Mouse (Mus musculus) frontal cortex, adult (tissue): ENCODE results near the gene Ovol3.
"Not testable (repeated sequence)": the region's sequence is repeated elsewhere in the genome, so short reads cannot be mapped to it uniquely, and the experiment has no call there.

ENCODE experiments used
- ATAC-seq: cut with Nextera tagmentation; 2 replicates; pipeline ENCODE4 v1.9.2; 2017; ENCODE audit warnings: mild to moderate bottlenecking, moderate library complexity, mixed read lengths; ENCODE audit not compliant: low TSS enrichment

Gene Ovol3

DNA sequence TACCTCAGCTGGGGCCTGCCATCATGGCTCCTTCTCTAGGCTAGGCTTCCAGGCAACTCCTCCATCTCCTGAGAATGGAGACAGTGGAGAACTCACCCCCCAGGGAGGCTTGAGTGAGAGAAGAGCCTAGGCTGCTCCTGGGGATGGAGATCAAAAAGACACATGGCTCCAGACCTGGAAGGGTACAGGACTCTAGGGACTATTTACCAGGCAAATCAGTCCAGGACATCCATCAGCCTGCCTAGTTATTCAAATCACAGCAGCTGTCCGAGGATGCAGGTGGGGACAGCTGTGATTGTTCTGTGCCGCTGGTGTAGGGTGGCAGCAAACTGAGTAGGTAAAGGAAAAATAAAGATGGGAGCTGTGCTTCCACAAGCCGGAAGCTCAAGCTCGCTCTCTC is at the start of gene Ovol3:
Ovol3 (minus strand) TSS at position 101 of the 400 bp plus-strand sequence.
- no peak for ATAC-seq

DNA sequence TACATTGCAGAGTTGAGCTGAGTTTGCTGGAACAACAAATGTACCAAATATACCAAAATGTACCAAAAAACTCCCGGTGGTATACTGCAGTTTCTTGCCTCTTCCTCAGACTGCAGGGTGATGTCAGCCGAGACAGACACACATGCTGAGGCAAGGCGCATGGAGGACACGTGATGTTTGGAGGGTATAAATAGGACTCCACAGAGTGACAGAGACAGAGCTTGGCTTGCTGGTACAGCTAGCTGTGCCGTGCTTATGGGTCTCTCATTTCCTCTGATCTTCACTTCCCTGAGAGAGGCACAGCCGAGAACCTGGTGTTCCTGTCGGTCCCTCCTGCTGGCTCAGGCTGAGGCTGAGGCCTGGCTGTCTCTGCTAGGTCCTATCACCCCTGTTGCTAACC is 47.2 kb upstream of the Ovol3 start:
- no peak for ATAC-seq

DNA sequence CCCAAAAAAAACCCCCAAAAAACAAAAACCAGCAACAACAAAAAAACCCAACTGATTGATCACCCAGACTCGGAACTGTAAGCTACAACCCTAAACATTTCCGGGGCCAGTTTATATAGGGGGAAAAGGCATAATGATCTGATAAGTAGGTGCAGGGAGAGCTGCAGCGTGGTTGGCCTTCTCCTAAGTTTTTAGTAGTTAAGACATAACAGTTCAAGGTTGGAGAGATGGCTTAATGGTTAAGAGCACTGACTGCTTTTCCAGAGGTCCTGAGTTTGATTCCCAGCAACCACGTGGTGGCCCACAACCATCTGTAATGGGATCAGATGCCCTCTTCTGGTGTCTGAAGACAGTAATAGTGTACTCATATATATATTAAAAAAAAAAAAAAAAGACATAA is 46.0 kb upstream of the Ovol3 start:
- no peak for ATAC-seq

DNA sequence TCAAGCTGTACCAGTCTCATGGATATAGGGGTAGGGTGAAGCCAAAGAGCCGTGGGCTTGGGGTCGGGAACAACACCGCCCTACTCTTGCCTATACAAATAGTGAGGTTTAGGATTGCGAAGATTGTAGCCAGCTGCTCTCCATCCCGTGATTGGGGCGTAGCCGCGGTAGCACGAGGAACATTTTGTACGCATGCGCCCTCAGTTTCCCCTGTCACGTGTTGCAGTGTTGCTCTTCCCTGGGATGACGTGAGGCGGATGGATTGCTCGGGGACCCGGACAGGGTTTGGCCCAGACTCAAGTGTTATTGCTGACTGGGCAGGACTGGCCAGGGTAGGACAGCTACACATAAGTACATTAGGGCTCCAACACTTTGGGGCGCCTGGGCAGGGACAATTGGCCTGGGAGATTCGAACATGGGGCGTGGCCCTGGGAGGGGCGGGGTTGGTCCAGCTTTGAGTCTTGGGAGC is 45.2 kb upstream of the Ovol3 start:
- ATAC-seq = peak; percentile 84

DNA sequence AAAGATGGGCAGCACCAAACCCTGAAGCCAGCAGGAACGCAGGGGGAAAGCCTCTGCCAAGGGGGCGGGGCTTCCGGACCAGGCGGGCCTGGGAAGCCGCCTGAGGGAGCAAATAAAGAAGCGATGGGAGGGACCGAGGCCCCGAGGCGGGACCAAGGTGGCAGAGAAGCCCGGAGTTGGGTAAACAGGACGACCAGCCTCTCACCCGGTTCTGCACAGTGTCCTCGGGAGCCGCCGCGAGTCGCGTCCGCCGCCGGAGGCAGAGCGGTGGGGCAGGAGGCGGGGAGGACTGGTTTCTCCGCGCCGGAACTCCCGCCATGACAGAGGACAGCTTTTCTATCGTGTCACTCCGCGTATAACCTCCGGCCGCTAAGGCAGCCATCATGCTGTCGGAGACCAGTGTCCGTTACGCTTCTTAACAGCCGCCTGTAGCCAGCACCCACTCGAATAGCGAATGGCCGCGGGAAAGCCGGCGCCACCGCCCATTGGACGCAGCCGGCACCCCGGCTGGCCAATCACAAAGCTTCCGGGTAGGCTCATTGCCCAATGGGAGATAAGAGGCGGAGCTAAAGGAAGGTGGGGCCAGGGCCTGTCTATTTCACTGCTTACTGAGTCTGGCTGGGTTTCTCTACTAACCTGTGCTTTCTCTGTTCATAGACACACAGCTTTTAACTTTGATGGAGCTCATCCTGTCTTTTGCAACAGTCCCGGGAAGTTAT is 44.6 kb upstream of the Ovol3 start, which contains the start of the genes Thap8 and Wdr62:
Thap8 (plus strand) TSS at position 144 of the 719 bp plus-strand sequence.
Wdr62 (minus strand) TSS at position 469 of the 719 bp plus-strand sequence.
- ATAC-seq = peak; percentile 95

DNA sequence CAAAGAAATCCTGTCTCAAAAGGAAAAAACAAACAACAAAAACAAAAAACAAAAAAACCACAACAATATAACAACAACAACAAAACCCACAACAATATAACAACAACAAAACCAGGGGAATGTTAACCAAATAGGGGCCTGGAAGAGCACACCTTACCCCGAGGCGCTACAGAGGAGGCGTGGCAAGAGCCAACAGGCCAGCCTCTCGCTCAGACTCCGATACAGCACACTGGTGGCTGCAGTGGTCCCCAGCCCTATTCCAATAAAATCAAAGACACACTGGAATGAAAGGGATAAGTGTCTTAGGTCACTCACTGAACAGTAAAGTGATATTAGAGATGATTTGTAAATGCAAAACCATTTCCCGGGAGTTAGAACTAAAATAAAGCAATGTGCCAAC is 44.0 kb upstream of the Ovol3 start:
- ATAC-seq = no peak

DNA sequence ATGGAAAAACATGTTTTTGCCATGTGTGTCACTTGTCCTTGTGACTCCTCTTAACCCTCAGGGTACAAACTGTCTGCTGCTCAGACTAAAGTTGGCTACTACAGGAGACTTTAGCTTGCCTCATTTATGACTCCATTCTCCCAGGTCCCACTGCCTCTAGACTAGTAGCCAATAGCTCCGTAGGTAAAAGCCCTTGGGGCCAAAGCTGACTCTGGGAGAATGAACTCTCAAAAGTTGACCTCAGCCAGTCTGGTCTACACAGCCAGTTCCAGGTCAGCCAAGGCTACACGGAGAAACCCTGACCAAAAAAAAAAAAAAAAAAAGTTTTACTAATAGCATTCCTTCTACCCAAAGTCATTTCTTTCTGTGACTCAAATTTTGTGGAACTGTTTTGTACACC is 43.4 kb upstream of the Ovol3 start:
- ATAC-seq = no peak

DNA sequence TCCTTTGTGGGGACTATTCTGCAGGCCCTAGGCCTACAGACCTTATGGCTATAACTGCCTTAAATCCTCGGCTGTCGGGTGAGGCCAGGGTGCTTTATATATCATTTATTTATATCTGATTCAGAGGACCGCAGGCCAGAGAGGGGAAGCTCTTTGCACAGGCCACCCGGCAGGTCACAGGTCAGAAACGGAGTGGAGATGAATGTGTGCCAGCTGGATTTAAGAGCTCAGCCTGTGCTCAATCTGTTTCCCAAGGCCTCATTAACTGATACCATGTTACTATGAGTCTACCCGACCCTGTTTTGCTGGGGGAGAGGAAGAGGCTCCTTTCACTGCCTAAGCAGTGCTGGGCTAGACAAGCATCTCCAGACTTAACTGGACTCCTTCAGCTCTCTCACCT is 38.9 kb upstream of the Ovol3 start:
- ATAC-seq = no peak

DNA sequence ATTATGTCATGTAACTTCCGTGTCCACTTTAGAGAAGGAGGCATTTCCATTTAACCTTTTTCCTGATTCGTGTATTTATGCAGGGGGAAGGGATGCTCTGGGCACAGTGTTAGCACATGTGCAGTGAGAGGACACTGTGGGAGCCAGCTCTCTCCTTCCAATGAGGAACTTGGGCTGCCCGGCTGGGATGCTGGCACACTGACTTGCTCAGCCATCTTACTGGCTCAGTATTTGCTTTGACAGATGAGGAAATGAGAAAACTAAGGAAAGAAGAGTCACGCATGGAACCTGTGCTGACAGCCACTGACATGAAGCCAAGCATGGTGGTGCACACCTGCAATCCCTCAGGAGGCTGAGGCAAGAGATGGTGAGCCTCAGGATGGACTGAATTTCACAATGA is 34.1 kb upstream of the Ovol3 start:
- ATAC-seq = no peak

DNA sequence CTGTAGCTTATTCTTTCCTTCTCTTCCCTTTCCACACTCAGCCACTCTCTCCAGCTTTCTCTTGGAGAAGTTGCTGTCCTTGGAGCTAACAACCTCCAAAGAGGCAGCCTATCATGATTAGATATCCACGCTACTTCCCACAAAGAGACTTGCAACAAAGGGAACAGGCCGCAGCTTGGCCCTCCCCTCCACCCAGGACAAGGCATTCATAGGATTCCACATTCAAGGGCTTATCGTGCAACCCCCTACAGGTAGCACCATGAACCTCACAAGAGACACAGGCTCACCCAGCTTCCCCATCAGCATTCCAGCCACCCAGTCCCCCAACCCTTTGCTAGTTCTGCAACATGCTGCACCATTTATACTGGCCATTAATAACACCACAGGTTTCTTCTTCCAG is 31.3 kb upstream of the Ovol3 start:
- no peak for ATAC-seq

DNA sequence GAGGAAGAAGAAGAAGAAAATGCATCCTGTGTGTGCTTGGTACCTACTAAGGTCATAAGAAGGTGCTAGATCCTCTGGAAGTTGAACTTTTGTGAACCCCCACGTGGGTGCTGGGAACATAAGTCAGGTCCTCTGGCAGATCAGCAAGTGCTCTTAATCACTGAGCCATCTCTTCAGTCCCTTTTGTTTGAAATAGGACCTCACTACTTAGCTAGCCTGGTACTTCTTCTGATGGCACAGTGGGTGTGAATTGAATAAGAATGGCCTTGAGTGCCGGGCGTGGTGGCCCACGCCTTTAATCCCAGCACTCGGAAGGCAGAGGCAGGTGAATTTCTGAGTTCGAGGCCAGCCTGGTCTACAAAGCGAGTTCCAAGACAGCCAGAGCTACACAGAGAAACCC is 30.4 kb upstream of the Ovol3 start:
- no peak for ATAC-seq

DNA sequence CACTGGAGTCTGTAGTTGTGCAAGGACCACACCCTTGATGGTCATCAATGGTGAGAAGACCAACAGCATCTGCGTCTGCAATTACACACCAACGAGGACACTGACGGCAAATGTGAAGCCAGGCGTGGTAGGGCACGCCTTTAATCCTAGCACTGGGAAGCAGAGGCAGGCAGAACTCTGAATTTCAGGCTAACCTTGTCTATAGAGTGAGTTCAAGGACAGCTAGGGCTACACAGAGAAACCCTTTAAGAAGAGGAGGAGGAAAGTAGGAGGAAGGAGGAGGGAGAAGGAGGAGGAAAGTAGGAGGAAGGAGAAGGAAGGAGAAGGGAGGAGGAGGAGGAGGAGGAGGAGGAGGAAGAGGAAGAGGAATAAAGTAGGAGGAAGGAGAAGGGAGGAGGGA is 30.0 kb upstream of the Ovol3 start:
- no peak for ATAC-seq

DNA sequence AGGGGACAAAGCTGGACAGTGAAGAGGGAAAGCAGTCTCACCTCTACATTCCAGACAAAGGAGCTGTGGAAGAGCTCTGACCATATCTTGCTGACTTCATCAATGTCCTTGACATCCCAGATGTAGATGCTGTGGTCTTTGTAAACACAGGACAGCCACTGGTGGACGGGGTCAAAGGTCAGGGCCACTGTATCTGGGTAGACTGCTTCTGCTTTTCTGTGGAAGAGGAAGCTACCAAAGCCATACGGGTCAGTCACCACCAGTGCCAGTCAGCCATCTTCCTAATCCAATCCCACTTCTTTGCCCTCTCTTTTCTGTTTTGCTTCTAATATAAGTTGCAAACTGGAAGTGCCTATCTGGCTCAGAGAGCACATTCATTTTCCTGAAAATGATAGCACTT is 29.5 kb upstream of the Ovol3 start:
- ATAC-seq = no peak

DNA sequence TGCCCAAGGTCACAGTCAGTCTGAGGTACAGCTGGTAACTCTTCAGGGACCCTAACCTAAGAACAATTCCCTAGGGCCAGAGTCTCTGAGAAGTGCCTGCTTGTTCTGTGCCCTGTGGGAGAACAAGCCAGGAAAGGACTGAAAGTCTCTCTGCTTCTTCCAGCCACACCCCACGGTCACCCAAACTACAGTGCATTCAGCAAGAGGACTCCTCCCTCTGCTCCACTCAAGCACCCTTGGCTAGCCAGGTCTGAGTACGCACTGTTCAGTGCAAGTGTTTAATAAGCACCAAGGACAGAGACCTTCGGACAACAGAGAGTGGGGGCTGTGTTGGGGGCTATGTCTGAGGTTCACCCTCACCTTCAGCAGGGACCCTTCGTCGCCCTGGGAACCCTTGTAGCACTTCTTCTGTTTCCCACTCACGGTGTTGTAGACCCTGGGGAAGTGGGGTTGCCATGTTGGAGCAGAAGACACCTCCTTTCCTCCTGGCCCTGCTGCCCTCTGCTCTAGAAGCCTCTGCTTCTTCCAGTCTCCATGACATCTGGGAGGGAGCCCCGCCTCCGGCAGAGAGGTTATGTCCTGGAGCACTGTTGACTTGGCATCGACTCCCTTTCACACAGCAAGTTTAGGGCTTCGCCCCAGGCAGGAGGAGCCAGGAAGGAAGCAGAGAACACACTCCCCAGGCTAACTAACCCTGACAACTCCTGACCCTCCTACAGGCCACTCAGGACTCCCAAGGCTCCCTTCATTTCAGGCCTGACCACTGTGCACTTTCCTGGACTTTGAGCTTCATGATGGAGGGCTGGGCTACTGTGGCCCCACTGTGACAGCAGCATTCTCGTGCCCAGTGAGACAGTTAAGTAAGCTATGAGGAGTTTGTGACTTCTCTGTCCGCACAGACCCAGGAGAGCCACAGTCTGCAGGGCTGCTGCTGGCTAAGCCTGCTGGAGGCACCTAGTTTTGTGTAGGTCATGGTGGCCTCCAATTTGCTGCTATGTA is 16.7 kb upstream of the Ovol3 start:
- ATAC-seq = no peak

DNA sequence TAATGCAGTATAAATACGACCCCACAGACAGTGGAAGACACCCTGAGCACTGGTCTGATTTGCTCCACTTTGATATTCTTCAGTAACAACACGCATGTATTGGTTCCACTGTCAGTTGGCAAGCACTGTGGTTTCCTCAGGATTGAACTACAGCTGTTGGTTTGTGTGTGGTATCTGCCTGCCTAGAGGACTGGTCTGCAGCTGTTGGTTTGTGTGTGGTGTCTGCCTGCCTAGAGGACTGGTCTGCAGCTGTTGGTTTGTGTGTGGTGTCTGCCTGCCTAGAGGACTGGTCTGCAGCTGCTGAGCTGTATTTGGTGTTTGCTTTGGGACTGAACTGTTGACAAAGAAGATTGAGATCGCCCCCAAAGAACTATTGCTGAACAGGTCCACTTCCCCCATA is 1.8 kb upstream of the Ovol3 start:
- ATAC-seq = not testable (repeated sequence)

DNA sequence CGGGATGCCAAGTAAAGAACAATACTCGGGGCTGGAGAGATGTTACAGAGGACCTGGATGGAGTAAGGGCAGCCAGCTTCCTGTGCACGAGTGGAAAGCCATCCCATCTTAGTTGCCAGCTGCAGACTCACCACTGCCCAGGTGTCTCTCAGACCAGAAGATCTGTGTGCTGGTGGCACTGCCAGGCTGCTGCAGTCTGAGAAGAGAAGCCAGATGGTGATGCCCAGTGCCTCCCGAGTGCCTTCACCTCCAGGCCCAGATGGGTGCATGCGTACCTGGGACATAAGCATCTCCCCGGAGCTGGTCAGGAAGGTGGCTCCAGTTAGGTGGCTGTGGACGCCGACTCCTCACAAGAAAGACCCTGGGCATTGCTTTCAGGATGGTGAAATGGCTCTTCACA is 434 bp downstream of the Ovol3 start:
- ATAC-seq = no peak

DNA sequence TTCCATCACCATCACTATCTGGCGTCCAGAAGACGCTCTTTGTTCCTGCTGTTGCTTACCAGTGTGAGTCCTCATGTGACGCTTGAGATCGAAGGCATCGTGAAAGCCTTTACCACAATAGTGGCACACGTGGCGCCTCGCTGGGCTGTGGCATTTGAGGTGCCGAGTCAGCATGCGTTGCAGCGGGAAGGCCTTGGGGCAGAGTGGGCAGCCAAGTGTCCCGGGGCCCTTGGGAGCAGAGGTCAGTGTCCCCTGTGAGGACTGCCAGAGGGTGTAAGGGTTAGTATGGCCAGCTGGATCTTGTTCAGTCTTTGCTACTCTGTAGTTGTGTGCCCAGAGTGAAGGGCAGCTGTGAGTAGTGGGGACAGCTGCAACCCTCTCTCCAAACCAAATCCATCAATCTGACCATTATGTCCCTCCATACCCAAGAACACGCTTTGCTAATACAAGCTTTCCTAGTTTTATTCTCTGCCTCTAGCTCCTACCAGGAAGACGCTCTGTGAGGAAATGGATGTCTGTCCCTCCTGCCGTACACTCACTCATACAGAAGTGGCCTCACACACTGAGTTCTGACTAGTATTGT is 1.2 kb downstream of the Ovol3 start:
- ATAC-seq = no peak

DNA sequence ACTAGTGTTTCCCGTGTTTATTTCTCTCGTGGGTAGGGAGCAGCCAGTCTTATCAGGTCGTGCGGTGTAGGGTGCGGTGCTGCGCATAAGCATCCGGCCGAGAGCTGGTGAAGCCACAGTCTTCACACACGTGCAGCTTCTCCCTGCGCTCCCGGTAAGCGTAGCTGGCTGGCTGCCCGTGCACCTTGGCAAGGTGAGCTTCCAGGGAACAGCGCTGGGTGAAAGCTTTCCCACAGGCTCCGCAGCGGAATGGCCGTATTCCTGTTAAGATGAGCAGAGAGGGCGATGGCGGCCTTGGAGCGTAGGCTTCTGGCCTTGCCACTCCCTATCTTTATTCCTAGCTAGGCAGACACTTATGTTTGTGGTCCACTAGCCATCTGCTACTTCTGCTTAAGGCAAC is 2.1 kb downstream of the Ovol3 start:
- no peak for ATAC-seq

DNA sequence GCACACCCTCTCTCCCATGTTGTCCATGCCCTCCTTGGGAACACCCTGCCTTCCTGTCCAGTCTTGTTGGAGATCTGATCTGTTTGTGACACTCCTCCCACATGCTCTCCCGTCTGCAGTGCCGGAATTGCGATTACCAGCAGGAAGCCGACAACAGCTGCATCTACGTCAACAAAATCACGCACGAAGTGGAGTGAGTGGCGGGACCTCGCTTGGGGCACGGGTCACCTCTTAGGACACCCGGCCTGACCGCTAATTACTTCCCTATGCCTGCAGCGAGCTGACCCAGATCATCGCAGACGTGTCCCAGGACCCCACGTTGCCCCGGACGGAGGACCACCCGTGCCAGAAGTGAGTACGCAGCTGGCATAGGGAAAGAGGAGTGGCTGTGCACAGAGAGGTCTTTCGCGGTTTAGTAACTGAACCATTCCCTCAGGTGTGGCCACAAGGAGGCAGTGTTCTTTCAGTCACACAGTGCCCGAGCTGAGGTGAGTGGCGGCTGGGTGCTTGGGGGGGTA is 2.8 kb downstream of the Ovol3 start:
- 0 out of 2 replicates have a peak, but pooled peaks have one; percentile 3 for ATAC-seq

DNA sequence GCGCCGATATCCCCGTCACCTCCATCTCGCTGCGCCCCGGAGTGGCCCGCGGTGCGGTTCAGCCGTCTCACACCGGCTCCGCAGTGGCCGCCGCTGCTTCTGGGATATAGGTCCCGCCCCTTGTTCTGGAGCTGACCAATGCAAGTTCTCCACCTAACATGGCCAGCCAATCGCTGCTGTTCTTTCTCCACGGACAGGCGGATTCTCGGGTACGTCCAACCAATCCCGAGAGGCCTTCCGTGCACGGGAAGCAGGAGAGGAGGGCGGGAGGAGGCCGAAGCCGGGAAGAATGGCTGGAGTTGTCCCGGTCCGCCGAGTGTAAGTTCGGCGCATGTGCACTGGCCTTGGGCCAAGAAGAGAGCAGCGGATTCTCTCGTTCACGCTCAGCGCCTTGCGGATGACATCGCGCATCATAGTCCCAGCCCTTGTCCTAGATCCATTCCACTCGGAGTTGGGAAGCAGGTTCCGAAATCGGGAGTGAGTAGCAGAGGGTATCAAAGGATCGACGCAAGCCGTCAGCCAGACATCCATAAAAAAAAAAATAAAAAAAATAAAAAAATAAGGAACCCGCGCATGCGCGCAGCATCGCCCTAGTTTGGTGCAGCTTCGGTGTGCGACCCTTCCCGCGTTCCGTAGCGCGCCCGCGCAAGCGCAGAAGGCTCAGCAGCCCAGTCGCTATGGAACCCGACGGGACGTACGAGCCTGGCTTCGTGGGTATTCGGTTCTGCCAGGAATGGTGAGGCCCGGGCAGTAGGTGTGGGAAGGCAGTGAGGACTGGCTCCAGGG is 3.7 kb downstream of the Ovol3 start, which contains the start of the genes Polr2i and Tbcb:
Polr2i (plus strand) TSS at position 280 of the 786 bp plus-strand sequence.
Tbcb (minus strand) TSS at position 604 of the 786 bp plus-strand sequence.
- peak; percentile 96 for ATAC-seq

DNA sequence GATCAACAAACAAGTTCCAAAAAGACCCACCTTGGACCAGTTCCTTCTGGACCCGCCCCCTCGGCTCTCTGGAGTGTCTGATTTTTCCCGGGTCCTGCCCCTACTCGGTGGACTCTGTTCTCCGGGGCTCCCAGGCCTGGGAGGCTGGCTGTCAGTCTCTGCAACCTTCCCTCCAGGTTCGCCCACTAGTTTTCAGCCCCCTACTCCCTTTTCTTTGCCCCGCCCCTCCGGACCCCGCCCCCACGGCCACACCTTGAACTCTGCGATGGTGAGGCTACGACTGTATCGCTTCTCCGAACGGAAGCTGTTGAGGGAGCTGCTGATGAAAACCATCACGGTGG is 4.2 kb downstream of the Ovol3 start:
- ATAC-seq = no peak
